27 mouse cellular contexts compared by ENCODE assay signal in genomic region chr13:82453650-82454049, GRCm38 (mm10).
"Had no signal": no experiment of that assay in that cellular context is flagged by ENCODE, and none has a peak within 500 bp of the region (broad histone marks: within the 10 kb centered on the region; RNA-seq: fewer than 3 reads in every experiment).

No protein-coding gene starts in this region.

- H3K4me2 ChIP-seq: heart, embryonic 11.5 days; heart, embryonic 13.5 days; heart, embryonic 15.5 days; hindbrain, embryonic 13.5 days; hindbrain, embryonic 15.5 days; kidney, embryonic 15.5 days; limb, embryonic 13.5 days; limb, embryonic 15.5 days; liver, embryonic 12.5 days had no signal

- H3K4me1 ChIP-seq: heart, embryonic 15.5 days; hindbrain, embryonic 13.5 days; hindbrain, embryonic 15.5 days; kidney, embryonic 15.5 days; limb, embryonic 13.5 days; limb, embryonic 15.5 days; liver, embryonic 12.5 days had no signal

- H3K4me3 ChIP-seq: heart, adult 2 months; heart, embryonic 13.5 days; heart, embryonic 15.5 days; hindbrain, embryonic 13.5 days; hindbrain, embryonic 15.5 days; kidney, embryonic 15.5 days; limb, embryonic 13.5 days; limb, embryonic 15.5 days; liver, embryonic 12.5 days had no signal

- H3K27me3 ChIP-seq: heart, embryonic 13.5 days; heart, embryonic 15.5 days; hindbrain, embryonic 13.5 days; hindbrain, embryonic 15.5 days; kidney, embryonic 15.5 days; limb, embryonic 13.5 days; limb, embryonic 15.5 days; liver, embryonic 12.5 days had no signal

- DNase-seq: gastrocnemius, postnatal 14 days; gastrocnemius, postnatal 36 days; heart, adult 11 months; heart, adult 2 months; heart, postnatal 14 days; heart, postnatal 36 days; kidney, adult 11 months; kidney, adult 2 months; kidney, adult 9 months; kidney, postnatal 14 days; kidney, postnatal 36 days; layer of hippocampus, adult 9-11 months; layer of hippocampus, postnatal 36 days; left cerebral cortex, postnatal 4 days had no signal

- ATAC-seq: hindbrain, postnatal 0 days; intestine, embryonic 16.5 days; liver, embryonic 12.5 days had no signal

- H3K9ac ChIP-seq: heart, embryonic 13.5 days; heart, embryonic 15.5 days; hindbrain, embryonic 13.5 days; hindbrain, embryonic 15.5 days; kidney, embryonic 15.5 days; limb, embryonic 13.5 days; limb, embryonic 15.5 days; liver, embryonic 12.5 days; liver, embryonic 14.5 days had no signal

- H3K36me3 ChIP-seq: heart, embryonic 13.5 days; heart, embryonic 15.5 days; hindbrain, embryonic 13.5 days; hindbrain, embryonic 15.5 days; kidney, embryonic 15.5 days; limb, embryonic 13.5 days; limb, embryonic 15.5 days; liver, embryonic 12.5 days had no signal

- H3K9me3 ChIP-seq: heart, embryonic 13.5 days; heart, embryonic 15.5 days; hindbrain, embryonic 13.5 days; hindbrain, embryonic 15.5 days; kidney, embryonic 15.5 days; limb, embryonic 13.5 days; limb, embryonic 15.5 days; liver, embryonic 12.5 days had no signal

- H3K27ac ChIP-seq: heart, adult 2 months; heart, embryonic 13.5 days; heart, embryonic 15.5 days; hindbrain, embryonic 13.5 days; hindbrain, embryonic 15.5 days; hindbrain, postnatal 0 days; kidney, embryonic 15.5 days; kidney, postnatal 0 days; limb, embryonic 13.5 days; limb, embryonic 15.5 days; liver, embryonic 12.5 days; liver, embryonic 14.5 days had no signal
